Mouse (Mus musculus): ENCODE data around the gene Tenm2.

GRCm38 (mm10) chr11:36902302-36902701, 333.5 kb downstream of the Tenm2 start:
- TF ChIP-seq EP300 (IDR thresholded peaks at IDR 0.05; ENCODE audit: insufficient read depth, low read depth, low read length) (no peak), POLR2A (IDR thresholded peaks at IDR 0.05; ENCODE audit: insufficient read depth, low read depth, low read length) (no peak), CTCF (IDR thresholded peaks at IDR 0.05) (no peak)
